In the genomic region with DNA sequence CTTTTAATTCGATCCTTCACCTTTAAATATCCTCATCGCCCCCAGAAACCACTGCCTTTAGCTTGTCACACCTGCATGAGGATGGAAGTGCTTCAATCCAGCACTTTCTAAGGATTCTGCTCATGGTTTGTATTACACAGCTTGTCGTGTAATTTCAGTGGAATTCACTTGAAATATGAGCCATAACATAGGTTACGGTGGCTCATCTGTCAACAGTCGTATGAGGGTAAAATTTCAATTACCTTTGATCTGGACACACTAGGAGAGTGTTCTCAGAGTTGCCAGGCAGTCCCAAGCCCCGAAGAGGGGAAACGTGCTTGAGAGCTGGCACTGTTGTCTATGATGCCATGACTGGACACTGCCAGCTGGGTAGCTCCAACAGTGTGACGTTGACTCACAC, we compare ENCODE assay signal across 24 mouse cellular contexts.
DNase-seq lines count a peak whose midpoint lies in the region; ATAC-seq lines count a peak whose summit lies in the region.
"Had no signal": no experiment of that assay in that cellular context is flagged by ENCODE, and none has a peak within 500 bp of the region (broad histone marks: within the 10 kb centered on the region; RNA-seq: fewer than 3 reads in every experiment).

No protein-coding gene starts in this region.

- H3K27ac ChIP-seq in embryonic facial prominence, embryonic 10.5 days (replicated peaks) = peak overlapping the region; percentile 59
- no peak overlapping the region for H3K27ac ChIP-seq in embryonic facial prominence, embryonic 14.5 days (replicated peaks; ENCODE audit: low read depth, low read length)
- H3K27ac ChIP-seq: forebrain, embryonic 13.5 days; hindbrain, embryonic 14.5 days; limb, embryonic 12.5 days; liver, embryonic 15.5 days; lung, embryonic 15.5 days; midbrain, embryonic 13.5 days; stomach, postnatal 0 days had no signal

- 0 out of 2 replicates have a peak, but pooled peaks have one; percentile 10 for ATAC-seq in embryonic facial prominence, embryonic 14.5 days (ENCODE audit: low read depth)
- ATAC-seq: activated CD4-positive, CD25-positive, alpha-beta regulatory T cell, adult 4 months; forebrain, embryonic 13.5 days; midbrain, embryonic 13.5 days had no signal

- no peaks in the 10 kb centered on the region for H3K9me3 ChIP-seq in embryonic facial prominence, embryonic 10.5 days
- no peaks in the 10 kb centered on the region for H3K9me3 ChIP-seq in embryonic facial prominence, embryonic 14.5 days (ENCODE audit: control insufficient read depth, low read length)
- H3K9me3 ChIP-seq: forebrain, embryonic 13.5 days; limb, embryonic 12.5 days; liver, embryonic 15.5 days; lung, embryonic 15.5 days; midbrain, embryonic 13.5 days had no signal

- peaks cover 52% of the 10 kb centered on the region for H3K36me3 ChIP-seq in embryonic facial prominence, embryonic 10.5 days (replicated peaks)
- H3K36me3 ChIP-seq in embryonic facial prominence, embryonic 14.5 days (ENCODE audit: control insufficient read depth, insufficient read depth, low read length) = peaks cover 18% of the 10 kb centered on the region
- H3K36me3 ChIP-seq: liver, embryonic 15.5 days had no signal

- no peaks in the 10 kb centered on the region for H3K27me3 ChIP-seq in embryonic facial prominence, embryonic 10.5 days (replicated peaks; ENCODE audit: low read depth, poor library complexity, severe bottlenecking)
- H3K27me3 ChIP-seq in embryonic facial prominence, embryonic 14.5 days (replicated peaks; ENCODE audit: control insufficient read depth, insufficient read depth, low read length) = no peaks in the 10 kb centered on the region
- H3K27me3 ChIP-seq: forebrain, embryonic 13.5 days; limb, embryonic 12.5 days; liver, embryonic 15.5 days; lung, embryonic 15.5 days; midbrain, embryonic 13.5 days had no signal

- peak; percentile 31 for DNase-seq in layer of hippocampus, adult 9-11 months
- DNase-seq in layer of hippocampus, adult 8-10 months (ENCODE audit: low spot score in 2 of 2) = no peak
- no peak for DNase-seq in embryonic facial prominence, embryonic 10.5 days (ENCODE audit: low spot score)
- DNase-seq in embryonic facial prominence, embryonic 14.5 days (ENCODE audit: low spot score) = no peak
- no peak for DNase-seq in spleen, adult 18-20 months
- DNase-seq in urinary bladder, postnatal 14 days (ENCODE audit: low spot score) = no peak
- DNase-seq: adrenal gland, adult 2 months; B cell, adult 2 months; gastrocnemius, postnatal 25 days; heart, adult 11 months; heart, postnatal 36 days; kidney, adult 2 months; kidney, postnatal 36 days; right cerebral cortex, adult 18-20 months; thymus, postnatal 4 days had no signal

- no peak overlapping the region for H3K4me3 ChIP-seq in embryonic facial prominence, embryonic 10.5 days
- H3K4me3 ChIP-seq in embryonic facial prominence, embryonic 14.5 days (ENCODE audit: low read depth, low read length) = no peak overlapping the region
- H3K4me3 ChIP-seq: forebrain, embryonic 13.5 days; limb, embryonic 12.5 days; liver, embryonic 15.5 days; lung, embryonic 15.5 days; midbrain, embryonic 13.5 days had no signal

- peaks cover 50% of the 10 kb centered on the region for H3K4me1 ChIP-seq in embryonic facial prominence, embryonic 10.5 days
- peaks cover 30% of the 10 kb centered on the region for H3K4me1 ChIP-seq in embryonic facial prominence, embryonic 14.5 days (ENCODE audit: control insufficient read depth, insufficient read depth, low read length)

- 64% methylated on average over 8 of the region's 8 CpGs for WGBS in embryonic facial prominence, embryonic 10.5 days
- WGBS in embryonic facial prominence, embryonic 14.5 days = 36% methylated on average over 8 of the region's 8 CpGs

- H3K4me2 ChIP-seq in embryonic facial prominence, embryonic 14.5 days (ENCODE audit: low read depth, low read length) = no peak overlapping the region
- H3K4me2 ChIP-seq: forebrain, embryonic 13.5 days; heart, embryonic 11.5 days; hindbrain, embryonic 14.5 days; limb, embryonic 12.5 days; liver, embryonic 15.5 days; lung, embryonic 15.5 days; midbrain, embryonic 13.5 days had no signal

- H3K9ac ChIP-seq in embryonic facial prominence, embryonic 14.5 days (ENCODE audit: low read depth, low read length) = no peak overlapping the region
- H3K9ac ChIP-seq: forebrain, embryonic 13.5 days; hindbrain, embryonic 14.5 days; limb, embryonic 12.5 days; liver, embryonic 15.5 days; lung, embryonic 15.5 days; midbrain, embryonic 13.5 days had no signal
